Mouse (Mus musculus): ENCODE results near the gene Mrpl24.

Gene Mrpl24

DNA sequence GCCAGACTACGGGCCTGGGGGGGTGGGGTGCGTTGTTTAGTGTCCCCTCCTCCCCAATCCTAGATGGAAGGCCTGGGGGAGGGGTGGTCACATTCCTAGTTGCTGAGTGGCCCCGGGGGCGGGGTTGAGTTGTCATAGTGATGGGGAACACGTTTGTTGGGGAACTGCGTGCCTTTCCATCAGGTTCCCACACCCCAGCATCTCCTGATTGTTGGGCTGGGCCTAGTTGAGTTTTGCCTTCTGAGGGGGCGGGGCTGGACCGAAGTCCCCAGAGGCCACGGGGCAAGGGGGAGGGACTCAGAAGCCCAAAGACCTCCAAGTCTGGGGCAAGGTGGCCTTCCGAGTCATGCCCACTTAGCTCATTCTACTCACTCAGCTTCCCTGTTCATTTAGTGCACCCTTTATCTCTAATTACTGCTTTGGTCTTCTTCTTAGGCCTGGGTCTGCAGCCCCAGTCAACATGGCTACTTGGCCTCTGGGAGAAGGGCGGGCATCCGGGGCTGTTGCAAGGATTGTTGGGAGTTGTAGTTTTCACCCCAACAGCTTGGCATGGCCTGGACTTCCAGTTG is 8.6 kb upstream of the Mrpl24 start:
- peak; percentile 93 for DNase-seq (ENCODE audit: low spot score)

DNA sequence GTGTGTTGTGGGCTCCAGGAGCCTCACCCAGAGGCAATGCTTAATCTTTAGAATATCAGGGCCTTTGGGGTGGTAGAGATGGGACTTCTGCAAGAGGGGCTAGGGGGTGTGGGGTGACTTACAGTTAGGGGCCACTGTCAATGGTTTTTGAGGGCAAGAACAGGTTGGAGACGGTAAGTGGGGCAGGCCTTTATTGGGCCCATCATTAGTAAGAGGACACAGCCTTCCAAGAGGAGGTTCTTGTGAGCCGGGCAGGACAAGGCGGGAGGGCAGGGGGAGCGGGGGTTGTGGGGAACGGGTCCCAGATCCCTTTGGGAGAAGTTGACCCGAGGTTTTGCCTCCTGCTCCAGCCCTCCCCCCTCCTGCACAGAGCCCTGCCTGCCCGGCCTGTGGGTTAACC is 5.8 kb upstream of the Mrpl24 start:
- DNase-seq (ENCODE audit: low spot score): no peak

DNA sequence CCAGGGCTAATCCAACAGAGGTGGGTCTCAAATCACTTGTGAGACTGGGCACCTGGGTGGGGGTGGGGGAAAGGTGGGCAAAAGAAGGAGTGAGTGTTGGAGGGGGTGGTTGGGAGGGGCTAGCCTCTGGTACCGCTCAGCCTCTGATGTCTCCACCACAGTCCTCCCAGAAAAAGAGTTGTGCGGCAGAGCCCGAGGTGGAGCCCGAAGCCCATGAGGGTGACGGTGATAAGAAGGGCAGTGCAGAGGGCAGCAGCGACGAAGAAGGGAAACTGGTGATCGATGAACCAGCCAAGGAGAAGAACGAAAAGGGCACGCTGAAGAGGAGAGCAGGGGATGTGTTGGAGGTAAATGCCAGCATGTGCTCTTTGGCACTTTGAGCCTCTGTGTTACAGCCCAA is 5.4 kb upstream of the Mrpl24 start:
- DNase-seq (ENCODE audit: low spot score): no peak

DNA sequence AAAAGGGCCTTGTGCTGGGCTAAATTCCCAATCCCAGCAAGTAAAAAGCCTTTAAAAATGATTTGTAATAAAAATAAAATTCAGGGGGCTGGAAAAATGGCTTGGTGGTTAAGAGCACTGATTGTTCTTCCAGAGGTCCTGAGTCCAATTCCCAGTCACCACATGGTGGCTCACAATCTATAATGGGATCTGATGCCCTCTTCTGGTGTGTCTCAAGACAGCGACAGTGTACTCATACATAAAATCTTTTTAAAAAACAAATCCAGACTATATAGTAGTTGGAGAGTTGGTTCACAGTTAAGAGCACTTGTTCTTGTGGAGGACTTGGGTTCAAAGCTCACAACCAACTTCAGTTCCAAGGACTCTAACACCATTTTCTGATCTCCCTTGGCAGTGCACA is 2.3 kb upstream of the Mrpl24 start:
- no peak for DNase-seq (ENCODE audit: low spot score)

DNA sequence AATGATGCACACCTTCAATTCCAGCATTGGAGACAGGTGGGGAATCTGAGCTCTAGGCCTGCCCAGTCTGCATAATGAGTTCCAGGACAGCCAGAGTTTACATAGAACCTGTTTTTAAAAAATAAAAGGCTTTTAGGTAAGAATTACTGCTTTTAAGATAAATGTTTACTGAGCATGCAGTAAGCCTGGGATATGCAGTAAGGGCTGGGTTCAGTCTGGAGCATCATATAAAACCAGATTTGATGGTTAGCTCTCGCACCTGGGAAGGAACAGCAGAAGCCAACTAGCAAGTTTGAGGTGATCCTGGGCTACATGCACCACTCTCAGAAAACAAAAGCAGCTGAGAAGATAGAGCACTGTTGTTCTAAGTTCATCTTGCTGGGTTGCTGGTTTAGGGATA is 755 bp upstream of the Mrpl24 start:
- no peak for DNase-seq (ENCODE audit: low spot score)

DNA sequence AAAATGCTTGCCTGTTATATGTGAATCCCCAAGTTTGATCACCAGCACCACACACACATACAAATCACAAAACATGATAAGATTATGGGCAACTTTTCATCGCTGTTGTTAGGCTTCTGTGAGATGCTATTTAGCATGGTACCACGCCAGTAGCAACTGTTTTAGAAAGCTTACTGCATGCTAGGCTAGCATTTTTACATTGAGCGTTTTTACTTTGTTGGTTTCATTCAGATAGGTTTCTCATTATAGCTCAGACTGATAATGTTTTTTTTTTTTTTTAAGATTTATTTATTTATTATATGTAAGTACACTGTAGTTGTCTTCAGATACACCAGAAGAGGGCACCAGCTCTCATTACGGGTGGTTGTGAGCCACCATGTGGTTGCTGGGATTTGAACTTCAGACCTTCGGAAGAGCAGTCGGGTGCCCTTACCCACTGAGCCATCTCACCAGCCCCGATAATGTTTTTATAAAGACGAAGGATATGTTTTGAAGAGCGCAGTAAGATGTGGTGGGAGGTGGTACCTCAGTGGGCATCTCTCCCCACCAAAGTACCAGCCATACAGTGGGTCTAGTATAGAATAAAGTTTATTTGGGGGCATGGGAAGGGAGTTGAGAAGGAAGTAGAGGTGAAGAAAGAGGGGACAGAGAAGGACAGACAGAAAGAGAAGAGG is 1.1 kb downstream of the Mrpl24 start:
- DNase-seq (ENCODE audit: low spot score): no peak

DNA sequence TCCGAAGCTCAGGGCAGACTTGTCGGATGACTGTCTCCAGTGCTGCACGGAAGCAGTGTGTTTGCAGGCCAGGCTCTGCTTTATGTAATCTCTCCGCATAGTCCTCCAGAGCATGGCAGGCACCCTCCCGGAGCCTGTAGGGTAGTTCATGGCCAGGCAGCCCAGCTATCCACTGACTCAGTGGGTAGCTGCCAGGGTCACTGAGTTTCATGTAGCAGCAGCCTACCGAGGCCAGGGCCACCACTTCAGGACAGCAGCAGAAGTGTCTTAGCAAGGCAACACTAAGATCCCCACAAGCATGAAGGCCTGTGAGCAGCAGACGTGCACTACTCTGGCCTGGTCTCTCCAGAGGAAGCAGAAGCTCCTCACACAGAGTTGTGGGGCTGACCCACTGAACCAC is 5.7 kb downstream of the Mrpl24 start:
- DNase-seq (ENCODE audit: low spot score): no peak

DNA sequence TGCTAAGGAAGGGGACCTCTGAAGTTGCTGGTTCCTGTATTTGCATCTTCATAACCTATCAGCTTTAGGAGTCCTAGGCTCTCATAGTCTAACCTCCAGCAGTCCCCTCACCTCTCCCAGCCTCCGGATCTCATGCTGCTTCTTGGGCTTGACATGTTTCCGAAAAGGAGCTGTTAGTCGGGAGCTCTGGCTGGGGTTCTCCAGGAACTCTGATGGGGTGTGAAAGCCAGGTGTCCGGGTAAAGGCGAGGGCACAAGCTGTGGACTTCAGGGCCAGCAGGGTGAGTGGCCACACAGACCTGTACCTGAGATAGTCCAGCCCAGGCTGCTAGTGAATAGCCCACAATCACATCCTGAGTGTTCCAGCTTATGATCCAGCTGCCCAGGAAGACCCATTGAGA is 8.1 kb downstream of the Mrpl24 start:
- no peak for DNase-seq (ENCODE audit: low spot score)

DNA sequence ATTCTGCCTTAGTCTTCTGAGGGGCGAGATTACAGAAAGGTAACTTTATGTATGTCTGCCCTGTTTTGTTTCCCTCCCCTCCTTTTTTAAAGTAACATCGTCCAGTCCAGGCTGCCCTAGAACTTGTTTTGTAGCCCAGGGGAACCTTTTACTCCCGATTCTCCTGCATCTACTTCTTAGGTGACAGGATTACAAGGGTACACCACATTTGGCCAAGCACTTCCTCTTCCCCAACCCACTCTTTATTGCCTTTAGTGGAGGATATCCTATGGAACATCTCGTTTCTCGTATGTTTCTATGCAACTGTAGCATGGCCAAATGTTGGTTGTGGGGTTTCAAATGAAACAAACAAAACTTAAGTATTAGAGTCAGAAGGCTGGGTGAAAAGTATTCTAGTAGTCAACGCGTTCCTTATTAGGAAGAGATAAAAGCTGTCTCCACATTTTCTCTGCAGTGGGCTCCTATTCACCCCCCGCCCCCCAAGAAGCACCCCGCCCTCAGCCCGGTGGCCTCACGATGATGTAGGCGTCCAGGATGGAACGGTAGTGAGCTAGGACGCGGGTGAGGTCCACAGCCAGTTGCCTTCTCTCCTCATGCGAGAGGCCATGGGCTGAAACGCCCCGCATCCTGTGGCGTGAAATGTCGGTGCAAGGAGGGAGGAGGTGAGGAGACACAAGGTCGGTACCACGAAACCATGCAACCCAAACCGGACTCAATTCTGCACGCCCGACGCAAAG is 10.2 kb downstream of the Mrpl24 start:
- DNase-seq (ENCODE audit: low spot score): no peak

DNA sequence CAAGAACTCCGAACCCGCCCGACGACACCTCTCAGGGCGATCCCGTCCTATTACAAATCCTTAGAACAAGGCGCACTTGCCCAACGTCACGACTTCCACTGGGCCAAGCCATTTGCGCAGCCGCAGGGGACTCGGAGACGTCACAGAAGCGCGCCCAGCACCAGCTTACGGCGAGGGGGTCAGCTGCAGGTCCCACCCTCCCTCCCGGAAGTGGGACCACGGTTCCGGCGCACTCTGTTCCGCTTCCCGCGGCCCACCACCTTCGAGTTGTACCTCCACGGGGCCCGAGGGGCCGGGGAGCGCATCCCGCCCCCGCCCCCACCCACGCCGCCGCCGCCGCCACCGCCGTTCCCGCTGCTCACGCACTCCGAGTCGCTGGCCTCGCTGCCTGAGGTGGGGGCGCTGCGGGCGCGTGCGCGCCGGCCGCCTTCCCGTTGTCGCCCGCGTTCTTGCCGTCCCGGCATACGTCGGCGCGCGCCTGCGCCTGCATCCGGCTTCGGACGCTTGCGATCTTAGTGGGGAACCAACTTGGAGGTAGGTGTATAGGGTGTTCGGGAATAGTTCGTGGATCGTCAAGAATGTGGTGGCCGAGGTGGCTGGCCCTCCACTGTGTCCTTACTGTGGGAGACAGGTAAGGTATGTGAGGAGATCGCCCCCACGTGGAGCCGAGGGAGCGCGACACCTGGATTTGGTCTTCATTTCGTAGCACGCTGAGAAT is 10.9 kb downstream of the Mrpl24 start, which contains the start of the genes Isg20l2 and Rrnad1:
Gene Isg20l2, plus strand, starts transcription at position 237 of the 718 bp plus-strand sequence.
Gene Rrnad1, minus strand, starts transcription at position 640 of the 718 bp plus-strand sequence.
- DNase-seq (ENCODE audit: low spot score): peak; percentile 94

DNA sequence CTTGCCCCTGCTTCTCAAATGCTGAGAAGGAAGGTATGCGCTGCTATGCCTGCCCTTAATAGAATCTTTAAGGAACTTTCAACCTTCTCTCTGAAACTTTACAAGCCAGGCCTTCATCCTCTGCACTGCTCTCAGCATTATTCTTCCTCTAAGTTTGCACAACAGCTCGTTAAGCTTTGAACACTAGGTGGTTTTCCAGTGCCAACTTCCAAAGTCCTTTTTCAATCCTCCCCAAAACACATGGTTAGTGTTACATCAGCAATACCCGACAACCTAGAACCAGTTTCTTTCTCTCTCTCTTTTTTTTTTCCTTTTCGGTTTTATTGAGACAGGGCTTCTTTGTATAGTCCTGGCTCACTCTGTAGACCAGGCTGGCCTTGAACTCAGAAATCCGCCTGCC is 14.7 kb downstream of the Mrpl24 start:
- no peak for DNase-seq (ENCODE audit: low spot score)

DNA sequence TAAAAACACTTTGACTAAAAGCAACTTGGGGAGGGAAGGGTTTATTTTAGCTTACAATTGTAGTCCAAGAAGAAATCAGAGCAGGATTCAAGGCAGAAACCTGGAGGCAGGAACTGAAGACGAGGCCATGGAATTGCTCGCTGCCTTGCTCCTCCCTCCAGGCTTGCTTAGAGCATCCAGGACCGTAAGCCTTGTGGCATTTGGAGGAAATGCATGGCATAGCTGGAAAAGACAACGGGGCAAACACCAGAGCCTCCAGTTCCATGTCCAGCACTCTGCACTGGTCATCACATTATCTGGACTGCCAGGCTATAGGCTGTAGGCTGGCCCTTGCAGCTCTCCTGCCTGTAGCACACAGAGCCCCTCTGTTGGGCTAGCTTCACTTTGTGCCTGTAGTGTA is 15.2 kb downstream of the Mrpl24 start:
- no peak for DNase-seq (ENCODE audit: low spot score)

DNA sequence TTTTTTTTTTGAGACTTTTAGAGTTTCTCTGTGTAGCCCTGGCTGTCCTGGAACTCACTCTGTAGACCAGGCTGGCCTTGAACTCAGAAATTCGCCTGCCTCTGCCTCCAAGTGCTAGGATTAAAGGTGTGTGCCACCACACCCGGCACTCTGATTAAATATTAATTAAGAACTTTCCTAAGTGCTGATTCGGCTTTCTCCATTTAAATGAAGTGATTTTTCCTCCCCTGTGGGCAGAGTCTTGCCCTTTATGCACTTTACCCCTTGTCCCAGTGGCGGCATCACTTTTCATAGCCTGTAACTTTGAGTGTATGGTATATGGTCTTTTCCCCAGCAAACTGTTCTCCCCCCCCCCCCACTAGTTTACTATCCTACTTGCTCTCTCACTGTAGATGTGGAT is 15.9 kb downstream of the Mrpl24 start:
- DNase-seq (ENCODE audit: low spot score): no peak

DNA sequence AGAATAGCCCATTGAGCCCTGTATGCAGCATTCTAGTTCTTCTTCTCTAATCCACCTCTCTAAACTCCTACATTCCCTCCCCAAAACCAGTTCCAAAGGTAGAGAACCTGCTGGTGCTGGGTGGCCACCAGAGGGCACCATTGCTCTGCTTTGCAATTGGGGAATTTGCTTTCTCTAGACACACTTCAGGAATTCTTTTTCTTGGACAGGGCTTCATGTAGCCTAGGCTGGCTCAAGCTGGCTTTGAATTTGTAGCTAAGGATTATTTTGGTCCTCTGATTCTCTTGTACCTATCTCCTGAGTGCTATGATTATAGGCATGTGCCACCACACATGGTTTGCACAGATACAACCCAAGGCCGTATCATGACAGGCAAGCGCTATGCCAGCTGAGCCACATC is 16.5 kb downstream of the Mrpl24 start:
- DNase-seq (ENCODE audit: low spot score): peak; percentile 88

DNA sequence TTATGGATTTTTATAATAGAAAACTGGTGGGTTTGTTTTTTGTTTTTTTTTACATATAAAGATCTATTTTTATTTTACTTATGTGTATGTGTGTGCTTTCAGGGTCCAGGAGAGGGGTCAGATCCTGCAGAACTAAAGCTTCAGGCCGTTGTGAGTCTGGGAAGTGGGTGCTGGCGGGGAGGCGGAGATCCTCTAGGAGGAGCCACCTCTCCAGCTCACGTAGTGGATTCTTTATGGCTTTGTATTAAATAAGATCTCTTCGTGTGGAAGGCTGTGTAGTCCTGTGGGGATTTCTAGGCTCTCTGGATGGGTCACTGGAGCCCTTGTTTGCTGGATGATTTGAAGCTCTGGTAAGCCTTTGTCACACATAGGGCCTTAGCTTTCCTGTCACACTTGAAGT is 21.3 kb downstream of the Mrpl24 start:
- DNase-seq (ENCODE audit: low spot score): no peak

DNA sequence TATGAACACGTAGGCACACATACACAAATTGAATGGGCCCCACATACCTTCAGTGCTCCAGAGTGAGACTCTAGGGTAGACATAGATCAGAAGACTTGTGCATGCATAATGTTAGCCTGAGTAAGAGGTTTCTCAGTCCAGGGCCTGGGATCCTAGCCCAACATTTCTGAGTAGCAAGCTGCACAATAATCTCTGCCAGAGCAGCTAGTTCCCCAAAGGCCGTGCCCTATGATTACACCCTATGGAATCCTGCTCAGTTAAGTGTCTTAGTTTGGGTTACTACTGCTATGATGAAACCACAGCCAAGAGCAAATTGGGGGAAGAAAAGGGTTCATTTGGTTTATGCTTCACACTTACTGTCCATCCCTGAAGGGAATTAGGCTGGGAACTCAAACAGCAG is 23.2 kb downstream of the Mrpl24 start:
- no peak for DNase-seq (ENCODE audit: low spot score)

DNA sequence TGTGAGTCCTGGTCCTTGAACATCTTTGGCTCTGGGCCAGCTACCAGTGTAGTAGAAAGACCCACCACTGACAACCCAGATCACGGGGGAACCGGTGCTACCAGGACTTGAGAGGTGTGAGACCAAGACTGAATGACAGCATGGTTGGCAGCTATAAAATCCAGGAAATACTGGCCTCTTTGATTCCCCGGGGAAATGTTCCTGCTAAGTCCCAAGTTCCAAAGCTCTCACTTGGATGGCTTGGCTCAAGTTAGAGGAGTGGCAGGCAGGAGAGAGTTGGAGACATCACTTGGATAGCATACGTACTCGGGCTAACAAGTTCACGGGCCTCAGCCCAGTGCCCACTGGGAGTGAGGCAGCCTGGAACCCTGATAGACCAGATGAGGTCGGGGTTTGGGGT is 24.3 kb downstream of the Mrpl24 start:
- no peak for DNase-seq (ENCODE audit: low spot score)

DNA sequence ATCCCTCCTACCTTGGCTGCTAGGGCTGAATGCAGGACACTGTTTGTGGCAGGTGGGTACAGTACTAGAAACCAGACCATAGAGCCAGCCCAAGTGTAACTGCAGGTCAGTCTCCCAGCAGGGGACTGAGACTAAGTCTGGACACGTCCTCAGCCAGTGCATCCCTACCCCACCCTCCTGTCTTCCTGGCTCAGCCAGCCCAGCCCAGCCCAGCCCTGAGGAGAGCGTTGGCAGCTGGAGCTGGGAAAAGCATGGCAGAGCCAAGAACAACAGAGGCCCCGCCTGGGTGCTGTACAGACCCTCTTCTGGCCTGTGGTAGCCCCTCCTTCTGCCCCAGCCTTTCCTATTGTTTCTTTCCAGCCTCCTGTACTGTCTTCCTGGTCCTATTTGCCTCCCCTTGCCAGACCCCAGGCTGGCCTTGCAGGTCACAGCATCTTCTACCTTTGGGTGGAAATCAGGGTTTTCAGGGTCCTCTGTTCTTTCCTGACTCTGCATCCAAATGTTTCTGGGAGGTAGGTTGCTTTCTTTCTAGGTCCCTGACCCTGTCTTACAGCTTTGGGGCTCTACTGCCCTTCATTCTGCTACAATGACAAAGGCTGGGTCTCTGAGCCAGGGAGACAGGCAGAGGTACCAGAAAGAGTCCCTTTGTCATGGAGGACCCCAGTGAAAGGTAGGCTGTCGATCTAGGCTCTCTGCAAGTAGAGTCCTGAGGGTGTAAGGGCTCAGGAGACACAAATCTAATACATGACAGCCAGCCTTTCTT is 25.7 kb downstream of the Mrpl24 start:
- no peak for DNase-seq (ENCODE audit: low spot score)

DNA sequence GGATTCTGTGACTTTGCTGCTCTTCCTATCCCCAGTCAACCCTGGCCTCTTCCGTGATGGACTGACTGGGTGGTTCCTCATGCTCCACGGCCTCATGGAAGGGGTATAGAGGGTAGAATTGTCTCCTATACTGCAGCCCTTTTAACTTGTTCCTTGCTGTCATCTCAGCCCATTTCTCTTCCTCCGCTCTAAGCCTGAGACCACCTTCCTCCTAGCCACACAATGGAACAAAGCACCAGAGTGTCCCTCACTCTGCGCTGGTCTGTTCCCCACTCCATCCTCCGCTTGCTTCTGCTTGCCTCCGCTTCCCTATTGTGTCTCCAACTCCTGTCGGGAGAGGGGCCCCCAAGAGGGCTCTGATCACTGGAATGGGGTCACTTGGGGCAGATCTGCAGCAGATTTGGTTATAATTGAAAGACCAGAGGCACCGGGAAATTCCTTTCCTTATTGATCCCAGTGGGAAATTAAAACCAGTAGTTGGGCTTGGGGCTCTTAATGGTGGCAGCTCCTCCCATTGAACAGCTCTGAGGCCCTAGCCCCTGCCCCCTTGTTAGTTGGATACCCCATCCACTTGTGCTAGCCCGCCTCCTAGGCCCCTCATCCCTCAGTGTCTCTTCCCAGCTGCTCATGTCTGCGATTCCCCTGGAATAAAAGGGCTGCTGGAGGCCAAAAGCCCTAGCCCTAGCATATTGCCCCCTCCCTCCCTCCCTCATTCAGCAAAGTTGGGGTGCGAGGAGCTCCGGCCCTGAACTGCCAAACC is 26.7 kb downstream of the Mrpl24 start:
- DNase-seq (ENCODE audit: low spot score): no peak

DNA sequence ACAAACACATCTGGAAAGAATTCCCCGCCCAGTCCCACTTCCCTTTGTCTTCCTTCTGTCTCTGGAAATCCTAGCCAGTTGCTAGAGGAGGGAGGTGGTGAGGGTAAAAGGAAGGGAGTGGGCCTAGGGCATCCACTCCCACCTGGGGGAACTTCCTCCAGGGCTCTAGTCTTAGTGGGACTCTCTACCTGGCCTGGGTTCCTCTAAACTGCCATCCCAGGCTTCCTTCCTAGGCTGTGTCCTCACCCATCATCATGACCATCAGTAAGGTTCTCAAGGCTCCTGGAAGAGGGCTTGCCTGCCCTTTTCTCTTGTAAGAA is 27.2 kb downstream of the Mrpl24 start:
- DNase-seq (ENCODE audit: low spot score): no peak

DNA sequence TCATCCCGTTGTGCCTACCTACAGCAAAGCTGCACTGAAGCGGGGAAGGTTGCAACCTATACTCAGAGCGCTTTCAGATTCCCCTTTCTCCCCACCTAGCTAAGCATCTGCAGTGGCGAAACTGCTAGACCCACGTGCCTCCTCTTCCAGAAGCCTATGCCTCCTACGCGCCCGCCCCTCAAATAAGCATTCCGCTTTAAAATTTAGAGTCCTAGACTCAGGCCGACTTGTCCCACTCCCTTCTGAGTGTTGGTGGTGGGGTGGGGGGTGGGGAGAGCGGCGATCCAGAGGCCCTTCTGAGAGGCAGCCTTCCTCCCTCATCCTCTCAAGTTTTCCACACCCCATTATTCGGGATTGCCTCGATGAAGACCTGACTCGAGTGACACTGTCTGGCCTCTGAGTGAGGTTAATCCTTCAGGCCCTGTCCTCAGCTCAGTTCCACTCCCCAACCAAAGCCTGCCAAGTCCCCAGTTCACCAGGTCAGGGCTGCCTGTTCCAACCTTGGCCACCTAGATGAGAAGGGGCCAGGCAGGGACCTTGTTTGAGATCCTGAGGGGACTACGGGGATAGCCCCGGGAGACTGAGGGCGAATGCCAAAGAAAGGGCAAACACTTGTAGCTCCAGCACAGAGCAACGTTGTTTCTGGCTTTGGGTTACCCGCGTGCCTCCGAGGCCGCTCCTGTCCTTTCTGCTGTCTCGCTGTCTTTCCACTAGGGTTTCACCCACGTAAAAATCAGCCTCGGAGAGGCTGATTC is 27.9 kb downstream of the Mrpl24 start:
- DNase-seq (ENCODE audit: low spot score): no peak

Data from urinary bladder, postnatal 25 days (tissue).